Mouse (Mus musculus): ENCODE results near the gene Galnt9. TPM values are rescaled to one million over a fixed set of nuclear protein-coding genes. Genes with fewer than 3 reads are reported as not detected.

The Galnt9 gene
- polyA plus RNA-seq, 1 experiment, result not detected

DNA sequence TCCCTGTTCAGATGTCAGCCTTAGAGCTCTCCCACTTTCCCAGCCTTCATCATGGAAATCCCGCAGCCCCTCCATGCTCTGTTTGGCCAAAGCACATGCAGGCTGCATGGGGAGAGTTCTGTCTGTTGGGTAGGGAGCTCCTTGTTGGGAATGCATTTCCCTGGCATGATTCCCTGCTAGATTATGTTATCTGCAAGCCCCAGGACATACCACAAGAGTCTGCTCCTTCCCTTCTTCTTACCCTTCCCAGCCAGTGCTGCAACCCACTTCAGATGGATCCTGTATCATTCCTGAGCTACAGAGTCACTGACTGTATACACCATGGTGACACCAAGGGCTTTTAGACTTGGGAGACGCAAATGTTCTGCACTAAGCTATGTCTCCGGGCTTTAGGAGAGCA, 65.3 kb downstream of the Galnt9 start:
- TF ChIP-seq GATA1 (IDR thresholded peaks at IDR 0.05; ENCODE audit: borderline replicate concordance, low read length) (no peak), FLI1 (IDR thresholded peaks at IDR 0.05; ENCODE audit: low read length) (no peak)
- H3K4me1 ChIP-seq, result peaks cover 37% of the 10 kb centered on the region

DNA sequence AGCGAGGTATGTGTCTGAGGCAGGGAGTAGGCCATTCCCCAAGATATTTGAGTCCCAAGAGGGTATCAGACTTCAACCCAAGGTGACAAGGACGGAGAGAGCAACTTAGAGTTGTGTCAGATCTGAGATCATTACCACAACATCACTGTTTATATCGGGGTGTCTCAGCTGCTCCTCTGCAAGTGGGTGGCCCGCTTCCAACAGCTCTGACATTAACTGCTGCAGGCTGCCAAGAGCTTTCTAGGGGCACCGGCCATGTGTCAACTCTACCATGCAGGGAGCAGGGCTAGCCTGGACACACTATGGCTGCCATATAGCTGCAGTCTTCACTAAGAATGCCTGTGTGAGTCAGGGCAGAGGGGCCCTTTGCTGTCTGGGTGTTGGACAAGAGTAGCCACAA, 65.7 kb downstream of the Galnt9 start:
- no peaks in the 10 kb centered on the region for H3K9me3 ChIP-seq
- TF ChIP-seq FLI1 (IDR thresholded peaks at IDR 0.05; ENCODE audit: low read length) (no peak), GATA1 (IDR thresholded peaks at IDR 0.05; ENCODE audit: borderline replicate concordance, low read length) (no peak)
- peaks cover 37% of the 10 kb centered on the region for H3K4me1 ChIP-seq
- peaks cover 56% of the 10 kb centered on the region for H3K27me3 ChIP-seq (replicated peaks)
- H3K36me3 ChIP-seq (replicated peaks; ENCODE audit: low read length), result no peaks in the 10 kb centered on the region
- H3K4me3 ChIP-seq (replicated peaks), result no peak overlapping the region

More for the DNA sequence above, 65.3 kb downstream of the Galnt9 start:
- peaks cover 55% of the 10 kb centered on the region for H3K27me3 ChIP-seq (replicated peaks)
- no peak overlapping the region for H3K4me3 ChIP-seq (replicated peaks)
- no peaks in the 10 kb centered on the region for H3K9me3 ChIP-seq
- H3K36me3 ChIP-seq (replicated peaks; ENCODE audit: low read length), result no peaks in the 10 kb centered on the region

DNA sequence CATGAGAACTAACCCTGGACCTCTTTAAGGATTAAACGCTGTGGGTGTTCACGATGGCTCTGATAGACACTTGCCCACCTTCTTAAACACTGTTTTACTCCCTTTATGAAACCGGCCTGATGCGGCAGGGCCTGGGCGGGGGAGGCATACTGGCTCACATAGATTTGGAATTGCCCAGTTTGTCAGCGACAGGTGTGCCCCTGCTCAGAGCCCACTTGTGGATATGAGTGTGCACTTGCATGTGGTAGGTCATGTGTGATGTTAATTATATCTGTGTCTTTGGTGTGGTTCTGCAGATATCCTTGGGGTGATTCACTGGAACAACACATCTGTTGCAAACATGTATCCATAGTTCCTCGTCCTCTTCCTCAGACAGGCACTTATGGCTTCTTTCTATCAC, 66.3 kb downstream of the Galnt9 start:
- no peak overlapping the region for H3K4me3 ChIP-seq (replicated peaks)
- peaks cover 59% of the 10 kb centered on the region for H3K27me3 ChIP-seq (replicated peaks)
- peaks cover 31% of the 10 kb centered on the region for H3K4me1 ChIP-seq
- no peaks in the 10 kb centered on the region for H3K9me3 ChIP-seq
- TF ChIP-seq GATA1 (IDR thresholded peaks at IDR 0.05; ENCODE audit: borderline replicate concordance, low read length), result no peak
- TF ChIP-seq FLI1 (IDR thresholded peaks at IDR 0.05; ENCODE audit: low read length), result no peak
- H3K36me3 ChIP-seq (replicated peaks; ENCODE audit: low read length), result no peaks in the 10 kb centered on the region

DNA sequence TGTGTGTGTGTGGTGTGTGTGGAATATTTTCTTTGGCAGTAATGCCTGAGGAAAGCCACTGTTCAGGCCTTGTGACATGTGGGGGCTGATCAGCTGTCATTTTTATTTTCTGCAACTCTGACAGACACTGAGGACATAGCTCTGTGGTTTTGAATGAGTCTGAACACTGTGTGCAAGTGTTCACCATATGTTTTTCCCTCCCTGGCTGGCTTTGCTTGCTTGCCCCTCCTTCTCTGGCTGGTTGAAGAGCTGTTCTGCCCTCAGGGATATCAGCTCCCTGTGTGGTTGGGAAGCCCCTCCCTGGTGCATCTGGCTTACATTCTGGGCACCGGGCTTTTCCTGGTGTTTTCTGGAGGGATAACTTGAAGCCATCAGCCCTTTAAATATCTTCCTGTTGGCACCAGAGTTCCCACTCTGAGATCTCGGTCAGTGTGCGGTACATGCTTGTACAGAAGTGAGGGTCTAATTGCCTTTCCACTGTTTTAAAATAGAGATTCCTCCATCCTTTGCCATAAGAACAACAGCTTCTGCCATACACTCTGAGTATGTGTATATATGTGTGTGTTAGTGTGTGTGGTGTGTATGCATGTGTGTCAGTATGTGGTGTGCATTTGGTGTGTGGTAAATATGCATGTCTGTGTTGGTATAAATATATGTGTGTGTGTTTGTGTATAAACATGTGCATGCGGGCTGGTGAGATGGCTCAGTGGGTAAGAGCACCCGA, 67.4 kb downstream of the Galnt9 start:
- peaks cover 22% of the 10 kb centered on the region for H3K4me1 ChIP-seq
- H3K36me3 ChIP-seq (replicated peaks; ENCODE audit: low read length), result no peaks in the 10 kb centered on the region
- H3K27me3 ChIP-seq (replicated peaks), result peaks cover 58% of the 10 kb centered on the region
- TF ChIP-seq FLI1 (IDR thresholded peaks at IDR 0.05; ENCODE audit: low read length) (no peak), GATA1 (IDR thresholded peaks at IDR 0.05; ENCODE audit: borderline replicate concordance, low read length) (no peak)
- H3K4me3 ChIP-seq (replicated peaks), result no peak overlapping the region
- H3K9me3 ChIP-seq, result no peaks in the 10 kb centered on the region

DNA sequence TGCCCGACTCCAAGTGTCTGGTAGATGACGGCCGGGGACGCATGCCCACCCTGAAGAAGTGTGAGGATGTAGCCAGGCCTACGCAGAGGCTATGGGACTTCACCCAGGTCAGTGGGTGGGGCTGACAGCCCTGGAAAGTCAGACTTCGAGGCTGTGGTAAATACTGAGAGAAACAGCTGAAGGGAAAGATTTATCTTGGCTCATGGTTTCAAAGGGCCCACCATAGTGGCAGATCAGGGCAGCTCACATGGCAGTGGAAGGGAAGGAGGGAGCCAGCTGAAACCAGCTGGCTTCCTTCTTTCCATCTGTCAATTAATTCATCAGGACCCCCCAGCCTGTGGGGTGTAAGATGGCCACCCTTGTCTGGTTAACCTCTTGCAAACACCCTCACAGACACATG, 75.1 kb downstream of the Galnt9 start:
- peaks cover 70% of the 10 kb centered on the region for H3K27me3 ChIP-seq (replicated peaks)
- H3K4me1 ChIP-seq, result no peaks in the 10 kb centered on the region
- TF ChIP-seq GATA1 (IDR thresholded peaks at IDR 0.05; ENCODE audit: borderline replicate concordance, low read length) (no peak), FLI1 (IDR thresholded peaks at IDR 0.05; ENCODE audit: low read length) (no peak)
- no peaks in the 10 kb centered on the region for H3K9me3 ChIP-seq
- no peak overlapping the region for H3K4me3 ChIP-seq (replicated peaks)
- H3K36me3 ChIP-seq (replicated peaks; ENCODE audit: low read length), result no peaks in the 10 kb centered on the region

DNA sequence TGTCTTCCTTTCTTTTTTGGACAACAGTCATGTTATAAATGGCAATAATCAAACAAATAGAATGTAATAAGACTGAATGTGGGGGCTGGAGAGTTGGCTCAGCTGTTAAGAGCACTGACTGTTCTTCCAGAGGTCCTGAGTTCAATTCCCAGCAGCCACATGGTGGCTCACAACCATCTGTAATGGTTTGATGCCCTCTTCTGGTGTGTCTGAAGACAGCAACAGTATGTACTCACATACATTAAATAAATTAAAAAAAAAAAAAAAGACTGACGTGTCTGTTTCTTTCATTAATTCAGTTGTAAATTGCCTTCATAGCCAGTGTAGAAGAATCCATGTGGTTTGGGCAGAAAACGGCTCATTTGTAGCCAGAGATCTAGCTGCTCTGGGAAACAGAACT, 80.2 kb downstream of the Galnt9 start:
- no peaks in the 10 kb centered on the region for H3K4me1 ChIP-seq

DNA sequence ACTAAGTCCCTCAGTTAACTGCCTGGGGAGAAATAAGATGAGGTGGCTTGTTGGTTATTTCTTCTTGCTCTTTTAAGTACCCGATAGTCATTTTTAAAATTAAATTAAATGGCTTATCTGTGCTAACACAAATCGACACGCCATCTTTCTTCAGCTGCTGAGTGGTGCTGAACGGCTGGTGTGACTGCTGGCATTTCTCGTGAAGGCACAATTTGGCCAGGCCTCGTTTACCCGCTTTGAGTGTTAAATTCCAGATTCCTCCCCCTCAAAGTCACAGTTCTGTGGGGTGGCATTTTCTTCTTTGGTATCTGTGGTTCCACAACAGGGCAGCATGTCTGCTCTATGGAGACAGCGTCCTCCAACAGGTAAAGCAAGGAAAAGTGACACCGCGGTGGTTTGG, 83.2 kb downstream of the Galnt9 start:
- 0 out of 2 replicates have a peak, but pooled peaks cover 3% of the 10 kb centered on the region for H3K9me3 ChIP-seq

More for the DNA sequence above, 80.2 kb downstream of the Galnt9 start:
- 0 out of 2 replicates have a peak, but pooled peaks cover 3% of the 10 kb centered on the region for H3K9me3 ChIP-seq
- H3K36me3 ChIP-seq (replicated peaks; ENCODE audit: low read length), result no peaks in the 10 kb centered on the region
- no peak overlapping the region for H3K4me3 ChIP-seq (replicated peaks)
- peaks cover 58% of the 10 kb centered on the region for H3K27me3 ChIP-seq (replicated peaks)
- no peak for TF ChIP-seq GATA1 (IDR thresholded peaks at IDR 0.05; ENCODE audit: borderline replicate concordance, low read length)
- TF ChIP-seq FLI1 (IDR thresholded peaks at IDR 0.05; ENCODE audit: low read length), result no peak

DNA sequence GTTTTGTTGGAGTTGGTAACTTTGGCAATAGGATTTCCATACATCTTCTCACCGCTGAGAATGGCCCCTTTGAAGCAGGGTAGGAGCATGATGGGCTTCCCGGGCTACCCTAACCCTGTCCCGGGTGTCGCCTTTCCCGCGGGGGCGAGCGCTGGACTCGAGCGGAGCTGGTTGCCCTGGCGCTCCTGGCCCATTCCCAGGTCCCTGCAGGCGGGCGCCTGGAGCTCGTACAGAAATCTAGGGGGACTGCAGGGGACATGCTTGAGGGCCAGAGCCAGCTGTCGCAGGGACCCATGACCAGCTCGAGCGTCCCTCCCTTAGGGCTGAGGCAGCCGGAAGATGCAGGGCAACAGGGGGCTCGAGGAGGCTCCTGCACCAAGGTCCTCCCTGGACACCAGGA, 84.0 kb downstream of the Galnt9 start:
- H3K4me3 ChIP-seq (replicated peaks), result no peak overlapping the region
- no peaks in the 10 kb centered on the region for H3K36me3 ChIP-seq (replicated peaks; ENCODE audit: low read length)
- no peaks in the 10 kb centered on the region for H3K4me1 ChIP-seq
- H3K9me3 ChIP-seq, result 0 out of 2 replicates have a peak, but pooled peaks cover 3% of the 10 kb centered on the region
- no peak for TF ChIP-seq FLI1 (IDR thresholded peaks at IDR 0.05; ENCODE audit: low read length)
- no peak for TF ChIP-seq GATA1 (IDR thresholded peaks at IDR 0.05; ENCODE audit: borderline replicate concordance, low read length)
- peaks cover 43% of the 10 kb centered on the region for H3K27me3 ChIP-seq (replicated peaks)

More for the DNA sequence above, 83.2 kb downstream of the Galnt9 start:
- no peak overlapping the region for H3K4me3 ChIP-seq (replicated peaks)
- no peaks in the 10 kb centered on the region for H3K36me3 ChIP-seq (replicated peaks; ENCODE audit: low read length)
- peaks cover 45% of the 10 kb centered on the region for H3K27me3 ChIP-seq (replicated peaks)
- TF ChIP-seq FLI1 (IDR thresholded peaks at IDR 0.05; ENCODE audit: low read length) (no peak), GATA1 (IDR thresholded peaks at IDR 0.05; ENCODE audit: borderline replicate concordance, low read length) (no peak)
- no peaks in the 10 kb centered on the region for H3K4me1 ChIP-seq

DNA sequence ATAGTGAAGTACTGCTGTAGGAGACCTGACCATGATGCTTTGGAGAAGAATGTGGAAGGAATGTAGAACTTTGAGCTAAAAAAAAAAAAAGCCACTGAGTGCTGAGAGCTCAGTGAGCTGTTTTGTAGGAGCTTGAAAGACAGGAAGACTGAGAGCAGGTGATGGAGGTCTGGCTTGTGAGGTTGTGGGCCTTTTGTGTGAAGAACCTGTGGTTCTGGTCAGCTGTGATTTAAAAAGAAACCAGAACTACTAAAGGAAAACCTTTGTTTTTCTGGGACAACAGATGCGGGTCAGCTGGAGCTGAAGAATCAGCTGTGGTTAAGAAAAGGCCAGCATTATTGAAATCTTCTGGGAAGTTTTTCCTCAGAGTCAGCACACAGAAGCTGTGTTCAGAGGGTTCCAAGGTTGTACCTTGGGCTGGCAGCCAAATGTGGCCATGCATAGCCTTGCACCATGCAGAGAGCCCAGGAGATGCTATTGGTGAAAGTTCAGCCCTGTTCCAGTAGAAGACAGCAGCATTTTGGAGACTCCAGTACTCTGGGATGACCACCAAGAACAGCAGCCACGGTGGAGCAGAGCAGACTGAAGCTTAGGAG, 85.5 kb downstream of the Galnt9 start:
- Histone ChIP-seq H3K27me3 (replicated peaks) (peaks cover 46% of the 10 kb centered on the region), H3K4me3 (replicated peaks) (no peak overlapping the region), H3K4me1 (no peaks in the 10 kb centered on the region), H3K9me3 (0 out of 2 replicates have a peak, but pooled peaks cover 3% of the 10 kb centered on the region), H3K36me3 (replicated peaks; ENCODE audit: low read length) (no peaks in the 10 kb centered on the region)
- TF ChIP-seq GATA1 (IDR thresholded peaks at IDR 0.05; ENCODE audit: borderline replicate concordance, low read length) (no peak), FLI1 (IDR thresholded peaks at IDR 0.05; ENCODE audit: low read length) (no peak)

All from megakaryocyte, embryonic 14.5 days (primary cell).